Mouse (Mus musculus) central nervous system, embryonic 11.5 days (tissue): ENCODE measurements around the gene Csnk2a1. TPM values are rescaled to one million over a fixed set of nuclear protein-coding genes. Genes with fewer than 3 reads are reported as not detected.

Source experiments
- polyA plus RNA-seq: library from polyadenylated mRNA; depleted of rRNA; stranded (reverse); fragments of >200 nt; gene quantifications from 2 replicates; pipeline ENCODE4 v1.2.3, GENCODE M21; 2012; rRNA removed

The Csnk2a1 gene
- 81.5 and 106 TPM in 2 replicates for polyA plus RNA-seq

GRCm38 (mm10) chr2:152226248-152227050, at the start of gene Csnk2a1:
Gene Csnk2a1 (plus strand): TSS chr2:152226839.

GRCm38 (mm10) chr2:152293727-152294475, 67.3 kb downstream of the Csnk2a1 start, which contains the start of gene Tbc1d20:
Gene Tbc1d20 (plus strand): TSS chr2:152293828.

Other genes with a start within 250 kb of the Csnk2a1 start
- gene Fam110a, start 246.6 kb upstream of the Csnk2a1 start, polyA plus RNA-seq, result 34.8 and 38.7 TPM in 2 replicates
- 0.50 and 1.2 TPM in 2 replicates for gene Slc52a3, start 230.3 kb upstream of the Csnk2a1 start, polyA plus RNA-seq
- 31.7 and 35.4 TPM in 2 replicates for gene Scrt2, start 145.3 kb upstream of the Csnk2a1 start, polyA plus RNA-seq
- gene Srxn1, start 121.3 kb upstream of the Csnk2a1 start, polyA plus RNA-seq, result 9.6 and 11.0 TPM in 2 replicates
- 4.7 and 14.1 TPM in 2 replicates for gene Tcf15, start 83.3 kb upstream of the Csnk2a1 start, polyA plus RNA-seq
- 27.5 and 39.2 TPM in 2 replicates for gene Tbc1d20, start 67.0 kb downstream of the Csnk2a1 start, polyA plus RNA-seq
- gene Rbck1, start 105.8 kb downstream of the Csnk2a1 start, polyA plus RNA-seq, result 145 and 183 TPM in 2 replicates
- 1.2 and 1.3 TPM in 2 replicates for gene Trib3, start 117.2 kb downstream of the Csnk2a1 start, polyA plus RNA-seq
- gene Nrsn2, start 149.8 kb downstream of the Csnk2a1 start, polyA plus RNA-seq, result 4.1 and 6.5 TPM in 2 replicates
- 51.5 and 69.9 TPM in 2 replicates for gene Sox12, start 171.2 kb downstream of the Csnk2a1 start, polyA plus RNA-seq
- 42.1 and 60.6 TPM in 2 replicates for gene Zcchc3, start 188.2 kb downstream of the Csnk2a1 start, polyA plus RNA-seq
- 1.0 and 1.4 TPM in 2 replicates for gene 6820408C15Rik, start 188.7 kb downstream of the Csnk2a1 start, polyA plus RNA-seq
- not detected in 2 replicates for gene Defb23, start 237.8 kb downstream of the Csnk2a1 start, polyA plus RNA-seq